Mouse (Mus musculus) megakaryocyte-erythroid progenitor cell, adult 5-6 weeks (primary cell): ENCODE measurements around the gene Ntrk3. TPM values are rescaled to one million over a fixed set of nuclear protein-coding genes. Genes with fewer than 3 reads are reported as not detected.

Experiments used
- ATAC-seq: replicated peaks from 2 replicates; pipeline ENCODE4 v1.8.0; 2016; ENCODE audit warnings: mild to moderate bottlenecking, inconsistent platforms; ENCODE audit not compliant: severe bottlenecking, poor library complexity, low FRiP score, low TSS enrichment
- total RNA-seq, 2 experiments: library from RNA; stranded (forward) in 1 of 2; stranded (reverse) in 1 of 2; fragments of 200-1000, 215-1000 nt in 1 of 2; fragments of >200 nt in 1 of 2; fragmentation: Nextera tagmentation in 1 of 2; gene quantifications; 2 replicates each; pipeline ENCODE4 v1.2.3; 2014 to 2017

Ntrk3 gene
- total RNA-seq, 2 experiments from 2014 or later = not detected

DNA sequence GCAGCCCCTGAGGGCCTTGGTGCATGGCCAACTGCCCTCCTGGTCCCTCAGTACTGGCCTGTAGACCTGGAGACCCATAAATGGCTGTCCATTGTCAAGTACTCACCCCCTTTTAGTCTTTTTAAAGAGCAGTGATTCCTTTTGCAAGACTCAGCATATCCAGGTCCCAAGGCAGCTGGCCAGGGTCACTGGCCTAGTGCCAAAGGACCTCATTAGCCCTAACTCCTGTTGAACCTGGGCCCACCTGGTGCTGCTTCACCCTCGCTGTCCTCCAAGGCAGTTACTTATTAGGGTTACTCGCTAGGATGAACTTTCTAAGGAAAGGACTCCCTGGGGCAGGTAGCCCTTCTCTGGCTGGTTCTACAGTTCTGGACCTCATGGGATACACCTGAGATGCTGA is 579.9 kb downstream of the Ntrk3 start:
- no peak for ATAC-seq

DNA sequence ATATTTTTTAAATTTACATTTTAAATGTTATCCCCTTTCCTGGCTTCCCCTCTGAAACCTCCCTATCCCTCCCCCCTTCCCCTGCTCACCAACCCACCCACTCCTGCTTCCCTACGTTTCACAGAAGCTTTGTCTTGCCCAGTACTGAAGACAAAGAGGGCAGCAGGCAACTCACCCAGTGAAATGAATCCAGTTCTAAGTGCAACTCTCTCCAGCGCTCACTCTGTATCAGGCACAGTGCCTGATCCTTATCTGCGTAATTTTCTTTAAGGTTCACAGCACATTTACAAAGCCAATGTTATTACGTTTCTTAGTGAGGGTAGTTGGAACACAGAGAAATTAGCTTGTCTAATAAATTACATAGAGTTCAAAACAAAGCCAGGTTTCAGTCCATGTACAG is 592.6 kb downstream of the Ntrk3 start:
- no peak for ATAC-seq

DNA sequence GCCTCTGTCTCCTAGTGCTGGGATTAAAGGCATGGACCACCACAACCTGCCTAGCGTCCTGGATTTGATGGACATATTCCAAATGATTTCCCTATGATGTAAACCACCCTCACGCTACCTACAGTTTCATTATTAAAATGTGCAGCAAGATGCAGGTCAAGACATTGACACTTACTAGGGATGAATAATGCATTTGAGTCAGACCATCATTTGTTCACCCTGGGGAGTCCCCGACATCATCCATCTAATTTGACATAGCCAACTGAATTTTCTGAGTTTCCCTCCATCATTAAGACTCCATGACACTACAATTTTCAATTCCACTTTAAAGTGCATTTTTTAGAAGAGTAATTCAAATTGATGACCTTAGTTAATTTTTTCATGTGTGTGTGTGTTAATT is 593.0 kb downstream of the Ntrk3 start:
- no peak for ATAC-seq

DNA sequence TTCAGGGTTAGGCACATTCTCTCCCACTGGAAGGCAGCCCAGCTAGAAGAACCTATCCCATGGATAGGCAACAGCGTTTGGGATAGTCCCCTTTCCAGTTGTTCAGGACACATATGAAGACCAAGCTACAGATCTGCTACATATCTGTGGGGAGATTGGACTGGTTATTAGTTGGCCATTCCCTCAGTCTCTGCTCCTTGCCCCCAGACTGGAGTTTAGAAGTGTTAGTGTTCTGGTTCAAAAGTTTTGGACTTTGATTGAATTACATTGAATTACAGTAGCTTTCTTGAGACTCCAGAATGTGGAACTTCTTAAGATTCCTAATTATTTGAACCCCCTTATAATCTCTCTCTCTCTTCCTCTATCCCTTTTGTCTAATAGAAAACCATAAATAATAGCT is 607.8 kb downstream of the Ntrk3 start:
- ATAC-seq = no peak

Other genes with a start within 250 kb of the Ntrk3 start
- gene Mrps11, start 45.1 kb upstream of the Ntrk3 start, total RNA-seq (2014; fragmentation: Nextera tagmentation) = 73.4 and 96.7 TPM in 2 replicates
- 52.0 and 55.7 TPM in 2 replicates for gene Mrps11, start 45.1 kb upstream of the Ntrk3 start, total RNA-seq (2017)
- 36.4 and 45.4 TPM in 2 replicates for gene Mrpl46, start 45.5 kb upstream of the Ntrk3 start, total RNA-seq (2014; fragmentation: Nextera tagmentation)
- gene Mrpl46, start 45.5 kb upstream of the Ntrk3 start, total RNA-seq (2017) = 54.5 and 64.5 TPM in 2 replicates
- gene Det1, start 109.3 kb upstream of the Ntrk3 start, total RNA-seq (2014; fragmentation: Nextera tagmentation) = 29.3 and 29.4 TPM in 2 replicates
- 13.8 and 27.0 TPM in 2 replicates for gene Det1, start 109.3 kb upstream of the Ntrk3 start, total RNA-seq (2017)
- gene Aen, start 157.8 kb upstream of the Ntrk3 start, total RNA-seq (2014; fragmentation: Nextera tagmentation) = 77.3 and 78.2 TPM in 2 replicates
- gene Aen, start 157.8 kb upstream of the Ntrk3 start, total RNA-seq (2017) = 52.6 and 81.7 TPM in 2 replicates
- 140 and 149 TPM in 2 replicates for gene Isg20, start 175.4 kb upstream of the Ntrk3 start, total RNA-seq (2014; fragmentation: Nextera tagmentation)
- gene Isg20, start 175.4 kb upstream of the Ntrk3 start, total RNA-seq (2017) = 46.2 and 54.5 TPM in 2 replicates